Mouse (Mus musculus) erythroid progenitor cell, adult 5-6 weeks (primary cell): ENCODE measurements around the gene Tmem37. TPM values are rescaled to one million over a fixed set of nuclear protein-coding genes. Genes with fewer than 3 reads are reported as not detected.

ENCODE experiments used
- ATAC-seq: replicated peaks from 2 replicates; pipeline ENCODE4 v1.8.0; 2016; ENCODE audit warnings: moderate number of reproducible peaks, mild to moderate bottlenecking, moderate TSS enrichment, inconsistent platforms; ENCODE audit not compliant: poor library complexity, low FRiP score, severe bottlenecking
- total RNA-seq, 2 experiments: library from RNA; stranded (forward) in 1 of 2; stranded (reverse) in 1 of 2; fragments of 150-400 nt in 1 of 2; fragments of 186-747, 209-891 nt in 1 of 2; gene quantifications; 2 replicates each; pipeline versions ENCODE4 v1.2.3 to v1.2.4; 2015 to 2017; ENCODE audit warnings: low replicate concordance in 2 of 2

Tmem37 gene
- 3.2 TPM in 1 of 2 replicates, not detected in the other for total RNA-seq (2015; ENCODE audit: low replicate concordance)
- total RNA-seq (2017; ENCODE audit: low replicate concordance): not detected in 2 replicates

DNA sequence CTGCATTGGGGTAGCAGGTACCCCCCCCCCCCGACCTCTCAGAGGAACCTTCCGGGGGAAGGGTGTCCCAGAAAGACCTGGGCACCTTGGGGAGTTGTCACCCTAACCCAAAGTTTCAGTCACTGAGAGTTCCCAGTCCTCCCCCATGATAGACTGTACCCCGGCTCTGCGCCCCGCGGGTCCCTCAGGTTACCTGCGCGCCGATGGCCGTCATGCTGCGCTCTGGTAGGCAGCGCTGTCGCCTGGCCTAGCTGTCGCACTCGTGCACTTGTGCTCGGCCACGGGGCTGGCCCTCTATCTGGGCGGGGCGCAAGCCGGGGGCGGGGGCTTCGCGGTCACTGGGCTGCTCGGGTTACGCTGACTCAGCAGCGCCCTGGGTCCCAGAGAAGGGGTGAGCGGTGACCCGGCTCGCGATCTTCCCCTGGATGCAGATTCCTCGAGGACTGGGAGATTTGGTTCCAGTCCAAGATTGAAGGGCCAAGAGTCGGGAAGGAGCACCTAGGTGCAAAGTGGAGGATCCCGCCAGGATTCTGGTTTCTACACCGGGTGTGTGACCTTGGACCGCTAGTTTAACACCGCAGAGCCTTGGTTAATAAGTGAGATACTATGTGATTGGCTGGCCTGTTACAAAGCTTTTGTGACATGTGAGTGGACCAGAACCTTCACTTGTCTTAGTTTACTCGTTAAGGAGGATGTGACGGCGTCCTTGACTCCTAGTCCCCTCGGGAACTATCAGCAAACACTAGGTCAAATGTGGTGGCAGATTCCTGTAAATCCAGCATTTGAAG, at the start of gene Tmem37:
TSS of gene Tmem37 (minus strand) at position 556 of the 788 bp plus-strand sequence.
- no peak for ATAC-seq

DNA sequence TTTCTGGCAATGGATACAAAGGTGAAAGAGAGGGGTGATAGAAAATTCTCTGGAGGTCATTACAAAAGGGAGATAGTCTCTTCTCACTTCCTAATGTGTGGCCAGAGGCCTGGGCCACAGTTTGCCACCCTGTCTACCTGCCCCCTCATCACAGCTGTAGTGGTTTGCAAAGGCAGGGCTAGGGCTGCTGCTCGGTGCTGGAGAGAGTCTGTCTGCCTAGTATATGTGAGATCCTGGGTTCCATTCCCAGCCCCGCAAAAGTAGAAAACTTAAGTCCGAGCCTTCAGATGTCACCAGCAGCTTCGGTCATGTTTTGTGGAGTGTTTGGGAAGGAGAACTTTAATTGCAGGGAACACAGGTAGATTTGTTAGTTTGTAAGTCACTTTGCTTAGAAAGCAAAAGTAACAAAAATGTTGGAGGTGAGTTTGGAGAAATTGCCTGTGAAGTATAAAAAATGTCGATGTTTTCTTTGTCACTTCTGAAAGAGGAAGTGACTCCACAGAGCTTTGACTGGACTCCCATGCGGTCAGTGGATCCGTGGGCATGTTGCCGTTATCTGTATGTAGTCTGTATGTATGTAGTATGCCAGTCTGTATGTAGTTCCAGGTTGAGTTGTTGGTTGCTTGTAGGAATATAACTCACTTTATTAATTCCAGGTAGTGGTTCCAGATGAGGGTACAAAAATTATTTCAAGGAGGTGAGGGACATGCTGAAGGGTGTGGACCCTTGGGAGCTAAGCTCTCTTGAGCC, 48.9 kb upstream of the Tmem37 start:
- no peak for ATAC-seq

DNA sequence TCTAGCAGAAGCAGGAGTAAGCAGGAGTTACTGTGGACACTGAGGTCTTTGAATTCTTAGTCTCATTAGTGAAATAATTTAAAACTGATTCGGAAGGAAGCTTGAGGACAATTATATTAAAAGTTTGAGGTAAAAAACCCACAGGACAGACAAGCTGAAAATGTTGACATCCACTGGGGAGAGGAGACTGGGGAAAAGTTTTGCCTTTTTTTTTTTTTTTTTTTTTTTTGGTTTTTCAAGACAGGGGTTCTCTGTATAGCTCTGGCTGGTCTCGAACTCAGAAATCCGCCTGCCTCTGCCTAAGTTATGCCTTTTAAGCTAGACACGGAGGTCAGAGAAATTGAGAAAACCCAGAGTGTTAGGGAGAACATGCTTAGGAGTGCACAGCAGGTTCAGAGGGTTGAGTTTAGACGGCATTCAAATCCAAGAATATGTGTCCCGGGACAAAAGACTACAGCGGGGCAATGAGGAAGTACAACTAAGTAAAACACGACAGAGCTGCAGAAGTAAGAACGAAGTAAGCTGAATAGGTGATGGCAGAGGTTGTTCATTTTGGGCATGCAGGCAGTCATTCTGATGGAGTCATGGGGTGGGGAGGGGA, 48.2 kb upstream of the Tmem37 start:
- ATAC-seq: no peak

DNA sequence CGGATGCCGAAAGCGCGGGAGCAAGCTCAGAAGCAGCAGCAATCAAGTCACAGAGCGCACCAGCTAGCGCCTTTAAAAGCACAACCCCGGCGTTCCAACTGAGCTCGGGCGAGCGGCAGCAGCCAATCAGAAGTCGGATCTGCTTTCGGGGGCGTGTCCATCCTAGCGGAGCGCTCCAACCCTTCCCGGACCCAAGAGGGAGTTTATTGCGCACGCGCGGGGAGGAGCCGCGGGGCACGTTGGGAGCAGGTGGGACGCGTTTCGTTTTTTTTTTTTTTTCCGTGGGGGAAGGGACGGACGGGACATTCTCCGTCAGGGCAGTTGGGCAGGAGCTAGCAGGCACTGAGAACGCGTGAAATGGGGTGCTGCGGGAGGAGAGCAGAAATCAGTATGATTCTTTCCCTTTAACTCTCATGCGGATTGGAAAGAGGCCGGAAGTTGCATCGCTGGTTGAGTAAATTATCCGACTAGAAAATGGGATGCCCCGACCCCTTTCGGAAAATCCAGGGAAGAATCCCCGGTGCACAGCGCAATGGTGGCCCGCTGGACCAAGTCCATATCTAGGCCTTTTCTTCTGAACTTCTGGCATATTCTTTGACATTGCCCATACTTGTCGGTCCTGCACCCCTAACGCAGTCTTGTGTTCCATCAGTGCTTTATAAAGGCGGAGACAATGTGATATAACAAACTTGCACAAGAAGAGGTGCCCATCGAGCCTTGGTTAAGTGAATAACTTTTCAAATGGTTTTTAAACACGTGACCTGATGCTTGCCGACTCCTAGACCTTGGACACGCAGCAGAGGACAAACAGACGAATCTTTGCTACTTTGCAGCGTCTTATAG, 47.3 kb upstream of the Tmem37 start, which contains the start of the genes Dbi and 3110009E18Rik:
TSS of gene Dbi (minus strand) at position 110 of the 843 bp plus-strand sequence.
TSS of gene 3110009E18Rik (plus strand) at position 219 of the 843 bp plus-strand sequence.
- peak; percentile 97 for ATAC-seq

DNA sequence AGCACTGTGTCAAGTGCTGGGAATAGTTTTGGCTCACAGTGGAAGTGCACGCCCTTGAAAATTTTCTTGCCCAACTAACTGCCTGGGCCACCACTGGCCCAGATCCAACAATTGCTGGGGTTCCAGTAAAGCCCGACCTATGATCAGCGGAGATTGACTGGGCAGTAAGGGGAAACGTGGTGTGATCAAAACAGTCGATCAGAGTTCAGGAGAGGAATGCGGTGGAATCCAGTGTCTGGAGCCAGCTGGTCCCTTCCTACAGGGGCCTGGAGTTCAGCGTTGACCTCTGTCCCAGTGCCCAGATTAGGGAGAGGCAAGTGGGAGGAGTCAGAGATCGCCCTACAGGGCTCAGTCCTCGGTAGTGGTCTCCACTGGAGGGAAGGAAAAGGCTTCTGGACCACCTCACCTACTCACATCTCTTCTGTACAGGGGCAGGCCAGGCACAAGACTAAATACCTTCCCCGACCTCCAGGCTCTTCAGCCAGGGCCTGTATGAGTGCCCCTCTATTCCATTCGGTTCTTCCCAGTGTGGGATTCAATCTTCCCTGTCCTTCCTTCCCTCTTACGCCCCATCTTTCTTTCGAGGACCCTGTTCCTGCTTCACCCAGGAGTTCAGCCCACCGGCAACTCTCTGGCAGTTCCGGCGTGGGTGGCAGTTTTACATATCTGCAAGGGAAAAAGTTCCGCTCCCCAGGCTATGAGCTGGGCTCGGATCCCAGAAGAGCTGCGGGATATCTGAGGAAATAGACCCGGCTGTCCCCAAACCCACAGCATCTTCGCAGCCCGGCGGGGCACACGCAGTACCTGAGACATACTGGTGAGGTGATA, 46.5 kb upstream of the Tmem37 start:
- peak; percentile 43; the same call in 1 of the 2 replicates for ATAC-seq

DNA sequence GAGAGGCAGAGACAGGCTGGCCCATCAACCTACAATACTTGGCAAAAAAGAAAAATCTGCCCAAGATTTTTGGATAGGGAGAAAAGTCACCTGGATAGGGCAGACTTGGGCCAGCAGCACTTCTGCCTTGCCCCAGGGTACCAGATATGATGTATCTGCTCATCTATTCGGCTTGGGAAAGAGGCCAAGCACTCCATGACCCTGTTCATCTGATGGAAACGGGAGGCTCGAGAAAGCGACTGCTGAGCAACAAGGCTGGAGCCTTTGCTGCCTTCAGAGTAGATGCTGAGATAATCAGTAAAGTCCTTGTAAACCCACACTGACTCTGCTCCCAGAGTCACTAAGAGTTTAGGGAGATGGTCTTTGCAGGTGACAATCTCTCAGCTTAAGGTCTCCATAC, 45.5 kb upstream of the Tmem37 start:
- ATAC-seq: no peak

DNA sequence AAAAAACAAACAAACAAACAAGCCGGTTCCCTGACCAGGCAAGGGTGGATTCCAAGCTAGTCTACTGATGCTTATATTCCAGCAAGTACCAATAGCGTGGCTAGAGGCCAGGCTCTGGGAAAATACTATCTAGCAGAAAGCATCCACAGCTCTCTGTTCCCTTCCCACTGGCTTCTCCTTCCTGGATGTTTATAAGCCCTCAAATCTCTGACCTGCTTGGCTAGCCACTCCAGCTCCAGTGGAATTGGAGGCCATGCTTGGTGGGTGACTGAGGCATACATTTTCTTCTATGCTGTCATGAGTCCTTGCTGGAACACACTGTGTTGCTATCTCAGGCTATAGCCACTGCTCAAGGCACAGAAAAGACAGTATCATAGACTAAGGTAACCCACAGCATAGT, 45.0 kb upstream of the Tmem37 start:
- no peak for ATAC-seq

DNA sequence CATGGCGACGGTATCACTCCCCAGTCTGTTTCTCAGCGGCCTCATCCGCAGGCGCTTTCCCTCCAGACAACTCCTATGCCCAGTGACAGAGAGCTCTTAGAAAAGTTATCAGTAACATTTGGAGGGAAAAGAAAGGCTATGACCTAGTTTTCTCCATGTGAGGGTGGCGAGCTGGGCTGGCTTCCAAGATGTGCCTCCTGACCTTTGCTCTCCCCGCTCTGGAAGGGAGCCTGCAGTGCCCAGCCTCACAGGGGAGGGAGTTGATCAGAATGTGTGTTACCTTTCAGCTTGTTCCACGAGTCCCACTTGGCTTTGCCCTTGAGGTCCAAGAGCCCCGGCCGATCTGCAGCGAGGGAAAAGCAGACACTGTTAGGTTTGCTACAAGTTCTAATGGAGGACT, 42.2 kb upstream of the Tmem37 start:
- ATAC-seq: no peak

DNA sequence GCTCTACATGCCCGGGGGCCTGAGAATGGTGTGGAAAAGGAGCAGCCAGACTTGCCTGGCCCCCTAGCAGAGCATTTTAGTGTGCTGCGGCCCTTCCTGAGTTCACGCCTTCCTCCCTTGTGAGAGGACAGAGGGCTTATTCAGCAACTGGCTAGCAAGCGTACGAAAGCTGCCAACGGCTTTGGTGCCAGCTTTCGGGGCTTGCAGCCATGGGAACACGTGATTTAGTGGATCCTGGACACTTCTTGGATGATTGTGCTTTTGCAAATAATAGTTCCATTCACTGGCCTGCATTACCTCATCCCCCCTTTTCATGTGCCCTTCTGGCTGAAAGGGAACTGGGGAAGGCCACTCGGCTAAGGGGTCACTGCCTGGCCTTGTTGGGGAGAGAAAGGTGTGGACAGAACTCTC, 41.8 kb upstream of the Tmem37 start:
- no peak for ATAC-seq

DNA sequence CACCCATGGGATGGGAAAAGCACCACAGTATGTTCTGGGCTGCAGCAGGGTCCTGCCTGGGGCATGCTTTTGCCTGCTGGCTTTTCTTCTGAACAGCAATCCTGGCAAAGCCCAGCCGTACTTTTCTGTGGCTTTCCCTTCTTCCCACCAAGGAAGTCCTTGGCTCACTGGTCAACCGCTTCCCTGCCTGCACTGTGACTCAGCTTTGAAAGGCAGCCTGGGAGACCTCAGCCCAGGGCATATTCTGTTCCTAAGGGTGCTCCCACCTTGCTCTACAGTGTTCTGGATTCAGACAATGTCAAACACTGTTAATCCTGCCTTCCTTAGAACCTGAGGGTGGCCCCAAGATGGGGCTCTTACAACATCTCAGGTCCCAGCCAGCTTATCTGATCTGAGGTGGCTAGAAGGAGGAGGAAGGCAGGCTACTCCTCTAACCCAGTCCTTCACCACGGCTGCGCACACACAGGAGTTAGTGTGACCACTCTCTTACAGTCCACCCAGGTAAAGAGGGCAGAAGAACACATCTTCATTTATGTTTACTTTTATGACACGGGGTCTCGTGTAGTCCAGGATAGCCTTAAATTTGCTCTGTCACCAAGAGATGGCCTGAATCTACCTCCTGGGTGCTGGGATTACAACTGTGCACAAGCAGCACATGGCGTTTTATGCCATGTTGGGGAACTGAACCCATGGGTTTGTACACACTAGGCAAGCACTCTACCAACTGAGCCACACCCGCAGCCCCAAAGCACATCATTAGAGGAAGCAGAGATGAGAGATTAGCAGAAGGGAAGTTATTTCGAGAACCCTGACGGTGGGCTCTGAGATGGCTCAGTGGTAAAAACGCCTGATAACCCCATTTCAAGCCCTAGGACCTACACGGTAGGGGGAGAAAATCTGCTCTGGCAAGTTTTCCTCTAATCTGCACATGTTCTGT, 38.6 kb upstream of the Tmem37 start:
- no peak for ATAC-seq

DNA sequence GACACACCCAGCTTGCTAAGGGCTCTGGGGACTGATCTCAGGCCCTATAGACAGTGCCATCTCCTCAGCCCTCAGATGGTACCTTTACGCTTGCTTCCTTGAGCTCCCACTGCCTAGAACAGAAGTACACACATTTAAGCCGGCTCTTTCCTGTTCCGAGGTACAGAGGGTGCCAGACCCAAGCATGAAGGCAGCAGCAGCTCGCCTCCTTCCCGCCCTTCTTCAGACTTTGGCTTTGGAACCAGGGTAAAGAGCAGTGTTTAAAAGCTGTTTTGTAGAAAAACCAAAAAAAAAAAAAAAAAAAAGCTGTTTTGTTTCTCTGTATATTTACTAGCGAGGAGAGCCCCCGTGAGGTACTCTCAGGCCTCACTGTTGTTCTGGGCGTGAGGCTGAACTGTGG, 37.9 kb upstream of the Tmem37 start:
- no peak for ATAC-seq

DNA sequence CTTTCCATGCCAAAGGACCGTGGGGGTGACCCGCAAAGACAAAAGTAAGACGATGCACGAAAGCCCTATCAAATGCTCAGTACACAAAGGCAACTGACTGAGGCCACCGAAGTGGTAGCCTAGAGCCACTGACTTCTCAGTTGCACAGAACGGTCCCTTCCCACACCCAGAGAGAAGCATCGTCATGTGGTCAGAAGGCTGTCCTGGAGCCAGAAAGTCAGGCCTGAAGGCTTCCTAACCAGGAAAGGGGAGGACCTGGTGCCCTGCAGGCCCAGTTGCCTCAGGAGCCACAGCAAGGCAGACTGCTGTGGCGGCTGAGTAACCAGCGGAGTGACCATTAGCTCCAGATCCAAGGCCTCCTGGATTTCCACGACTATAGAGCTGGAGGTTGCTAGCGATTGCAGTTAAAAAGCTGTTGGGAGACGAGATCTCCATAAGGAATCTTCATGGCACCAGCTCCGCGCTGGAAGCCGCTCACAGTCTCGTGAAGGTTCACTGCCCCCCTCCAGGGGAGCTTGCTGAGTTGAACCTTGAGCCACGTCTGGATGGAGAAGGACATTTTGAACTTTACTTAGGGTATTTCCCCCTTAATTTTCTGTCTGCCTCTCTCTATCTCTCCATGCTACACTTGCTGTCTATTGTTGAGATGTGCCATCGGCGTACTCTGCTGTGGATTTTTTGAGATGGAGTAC, 36.0 kb upstream of the Tmem37 start:
- no peak for ATAC-seq

DNA sequence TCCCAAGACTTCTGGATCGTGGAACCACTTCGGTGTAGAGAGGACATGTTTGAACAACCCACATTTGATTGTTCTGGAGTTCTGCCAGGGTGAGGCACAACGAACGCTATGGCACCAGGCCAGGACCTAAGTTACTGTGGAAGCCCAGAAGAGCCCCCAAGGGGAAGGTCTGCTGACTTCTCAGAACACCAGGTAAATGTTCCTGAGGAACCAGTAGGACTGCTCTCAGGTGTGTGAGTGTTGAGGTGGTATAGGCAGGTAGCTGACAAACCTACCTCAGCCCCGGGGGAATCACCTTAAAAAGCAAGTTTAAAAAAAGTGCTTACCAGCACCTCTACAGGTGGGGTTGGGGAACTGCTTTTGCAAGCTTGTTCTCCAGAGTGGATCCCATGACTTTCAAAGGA, 31.7 kb upstream of the Tmem37 start:
- ATAC-seq: no peak

DNA sequence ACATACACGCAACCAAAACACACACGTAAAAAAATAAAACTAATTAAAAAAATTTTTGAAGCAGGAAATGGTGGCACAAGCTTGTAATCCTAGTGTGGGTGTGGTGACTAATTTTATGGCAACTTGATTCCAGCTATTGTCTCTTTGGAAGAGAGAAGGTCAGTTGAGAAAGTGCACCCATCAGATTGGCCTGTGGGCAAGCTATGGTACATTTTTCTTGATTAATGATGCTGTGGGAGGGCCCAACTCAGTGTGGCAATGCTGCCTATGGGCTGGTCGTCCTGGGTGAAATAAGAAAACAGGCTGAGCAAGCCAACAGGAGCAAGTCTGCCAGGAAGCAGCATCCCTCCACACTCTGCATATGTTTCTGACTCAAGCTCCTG, 27.3 kb upstream of the Tmem37 start:
- ATAC-seq: no peak

DNA sequence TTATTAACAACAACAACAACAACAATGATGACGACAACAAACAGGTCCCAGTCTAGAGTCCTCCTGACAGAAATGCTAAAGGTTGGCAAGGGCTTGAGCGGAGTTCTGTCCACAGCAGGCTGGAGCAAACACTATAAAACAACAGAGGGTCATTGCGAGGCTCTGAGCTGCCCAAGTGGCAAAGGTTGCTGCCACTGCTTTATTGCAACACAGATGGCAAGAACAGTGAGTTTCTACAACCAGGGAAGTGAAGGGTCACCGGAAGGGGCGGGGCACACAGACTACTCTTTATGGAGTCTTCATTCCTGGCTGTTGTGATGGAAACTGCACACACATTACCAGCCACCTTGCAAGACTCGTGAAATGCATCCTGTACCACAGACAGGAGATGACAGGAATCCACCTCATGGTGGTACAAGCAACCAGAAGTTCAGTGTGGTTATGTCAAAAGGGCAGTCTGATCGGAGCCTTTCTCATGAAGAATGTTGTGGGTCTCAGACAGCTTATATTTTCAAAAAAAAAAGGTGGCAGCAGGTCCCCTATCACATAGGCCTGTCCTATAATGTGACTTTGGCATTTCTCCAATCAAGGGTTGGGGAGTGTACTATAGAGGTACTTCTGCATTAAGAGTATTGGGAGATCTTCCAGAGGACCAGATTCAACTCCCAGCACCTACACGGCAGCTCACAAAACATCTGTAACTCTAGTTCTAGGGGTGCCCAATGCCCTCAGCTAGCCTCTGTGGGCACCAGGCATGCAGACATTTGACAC, 26.8 kb upstream of the Tmem37 start:
- ATAC-seq: no peak

DNA sequence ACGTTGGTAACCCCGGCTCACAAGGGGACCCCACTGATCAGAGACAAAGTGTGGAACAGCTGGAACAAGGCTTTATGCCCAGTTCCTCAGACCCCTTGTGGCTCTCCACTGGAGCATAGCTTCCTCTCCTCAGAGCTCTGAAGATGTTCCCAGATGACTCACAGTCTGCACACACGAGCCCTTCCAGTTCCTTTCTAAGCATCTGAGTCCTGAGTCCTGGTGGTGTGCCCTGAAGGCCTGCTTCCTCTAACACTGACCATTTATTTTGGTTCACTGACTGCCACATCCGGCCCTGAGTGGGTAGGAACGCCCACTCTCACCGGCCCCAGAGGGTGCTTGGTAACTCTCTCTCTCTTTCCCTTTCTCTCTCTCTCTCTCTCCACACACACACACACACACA, 25.6 kb upstream of the Tmem37 start:
- ATAC-seq: no peak
